Mouse (Mus musculus) hindbrain, embryonic 16.5 days (tissue): ENCODE data around the gene Plekho2. TPM values are rescaled to one million over a fixed set of nuclear protein-coding genes. Genes with fewer than 3 reads are reported as not detected.

Experiments used
- ATAC-seq: fragments of 200-750 bp; cut with Nextera tagmentation; 2 replicates; pipeline ENCODE4 v1.8.0; 2017; ENCODE audit warnings: moderate TSS enrichment, moderate library complexity
- H3K27ac ChIP-seq: fragments of 300-500 bp; sonication (generic); 2 replicates; pipeline ENCODE4 v1.5.1; 2014; ENCODE audit warnings: low read depth, mild to moderate bottlenecking, control low read depth, low read length, moderate library complexity
- H3K27me3 ChIP-seq: fragments of 300-500 bp; sonication (generic); replicated peaks from 2 replicates; pipeline ENCODE4 v1.6.1; 2014; ENCODE audit warnings: low read length; ENCODE audit not compliant: control insufficient read depth, insufficient read depth
- H3K36me3 ChIP-seq: fragments of 300-500 bp; sonication (generic); 2 replicates; pipeline ENCODE4 v1.6.1; 2014; ENCODE audit warnings: mild to moderate bottlenecking, low read length, moderate library complexity, mixed read lengths; ENCODE audit not compliant: control insufficient read depth, insufficient read depth
- H3K4me1 ChIP-seq: fragments of 300-500 bp; sonication (generic); 2 replicates; pipeline ENCODE4 v1.6.1; 2014; ENCODE audit warnings: low read depth, low read length; ENCODE audit not compliant: control insufficient read depth, insufficient read depth
- H3K4me2 ChIP-seq: fragments of 300-500 bp; sonication (generic); 2 replicates; pipeline ENCODE4 v1.6.1; 2014; ENCODE audit warnings: mild to moderate bottlenecking, low read length, control low read depth, moderate library complexity
- H3K4me3 ChIP-seq: fragments of 300-500 bp; sonication (generic); 2 replicates; pipeline ENCODE4 v1.5.1; 2014; ENCODE audit warnings: mild to moderate bottlenecking, low read length, control low read depth, moderate library complexity
- H3K9ac ChIP-seq: fragments of 300-500 bp; sonication (generic); 2 replicates; pipeline ENCODE4 v1.6.1; 2014; ENCODE audit warnings: low read depth, mild to moderate bottlenecking, control low read depth, low read length, moderate library complexity
- H3K9me3 ChIP-seq: fragments of 300-500 bp; sonication (generic); 2 replicates; pipeline ENCODE4 v1.6.1; 2014; ENCODE audit warnings: mild to moderate bottlenecking, low read length, moderate library complexity; ENCODE audit not compliant: control insufficient read depth
- WGBS: fragments of 180-500 bp; shearing (Covaris S2); extraction: QIAGEN DNeasy Blood & Tissue Kit; methylation state at CpG from one replicate; pipeline ENCODE4 v1.1.7; 2014; 5-methylcytosine and 5-hydroxymethylcytosine counted together
- polyA plus RNA-seq: library from polyadenylated mRNA; unstranded; fragments of >200 nt; fragmentation: Nextera tagmentation; extraction: Ambion mirVana; gene quantifications from 2 replicates; pipeline ENCODE4 v1.2.1, GENCODE M21; 2015

Gene Plekho2
- polyA plus RNA-seq, 1 experiment from 2014 or later, result 7.1 TPM

DNA sequence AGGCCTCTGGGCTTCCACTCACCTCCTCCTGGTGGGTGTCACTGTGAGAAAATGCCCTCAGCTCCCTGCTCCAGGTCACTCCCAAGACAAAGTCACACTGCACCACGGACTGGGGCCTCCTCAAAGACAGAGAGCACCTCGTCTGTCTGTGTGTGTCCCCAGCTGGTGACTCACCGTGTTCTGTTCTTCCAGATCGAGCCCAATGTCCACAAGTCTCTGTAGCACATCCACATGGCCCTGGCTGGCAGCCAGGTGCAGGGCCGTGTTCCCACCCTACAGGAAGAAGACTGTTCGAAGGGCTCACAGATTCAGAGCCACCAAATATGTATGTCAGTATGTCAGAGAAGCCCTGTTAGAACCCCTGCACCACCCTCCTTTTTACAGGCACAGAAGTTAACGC, 71.4 kb downstream of the Plekho2 start:
- Histone ChIP-seq H3K9ac (no peak overlapping the region), H3K4me2 (no peak overlapping the region), H3K27me3 (no peaks in the 10 kb centered on the region), H3K27ac (no peak overlapping the region), H3K9me3 (no peaks in the 10 kb centered on the region), H3K4me3 (no peak overlapping the region), H3K36me3 (no peaks in the 10 kb centered on the region), H3K4me1 (no peaks in the 10 kb centered on the region)
- WGBS, result 68% methylated on average over 7 of the region's 7 CpGs
- no peak for ATAC-seq

DNA sequence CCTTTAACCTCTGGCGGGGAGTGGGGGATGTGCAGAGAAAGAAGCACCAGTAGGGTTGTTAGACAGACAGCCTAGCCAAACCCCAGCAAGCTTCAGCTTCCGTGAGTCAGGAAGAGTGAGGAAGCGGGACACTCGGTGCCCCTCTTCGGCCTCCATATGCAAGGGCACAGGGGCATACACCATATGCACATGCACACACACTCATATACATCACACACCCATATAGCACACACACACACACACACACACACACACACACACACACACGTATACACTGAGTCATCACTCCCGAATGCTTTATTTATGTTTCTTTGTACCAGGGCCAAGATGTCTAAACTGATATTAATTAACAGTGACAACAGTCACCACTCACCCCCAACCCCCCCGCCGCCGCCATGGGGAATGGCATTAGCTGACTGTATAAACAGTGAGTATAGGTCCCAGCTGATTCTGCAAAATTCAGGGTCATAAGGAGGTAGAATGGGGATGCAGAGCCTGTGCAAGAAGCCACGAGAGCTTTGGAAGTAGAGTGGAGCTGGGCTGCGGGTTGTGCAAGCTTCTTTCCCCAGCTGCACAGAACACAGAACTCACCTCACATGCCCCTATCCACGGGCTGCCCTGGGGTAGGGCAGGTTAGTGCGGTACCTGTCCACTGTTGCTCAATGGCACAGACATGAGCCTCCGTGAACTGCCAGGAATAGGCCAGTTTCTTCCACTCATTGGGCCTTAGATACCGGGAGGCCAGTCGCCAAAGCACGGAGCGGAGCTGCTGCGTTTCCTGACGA, 76.9 kb downstream of the Plekho2 start:
- no peak overlapping the region for H3K9ac ChIP-seq
- 82% methylated on average over 21 of the region's 21 CpGs for WGBS

More for the DNA sequence above, 76.9 kb downstream of the Plekho2 start:
- H3K4me3 ChIP-seq, result no peak overlapping the region
- H3K27ac ChIP-seq, result no peak overlapping the region
- no peak overlapping the region for H3K4me2 ChIP-seq
- ATAC-seq, result no peak
- H3K9me3 ChIP-seq, result no peaks in the 10 kb centered on the region
- no peaks in the 10 kb centered on the region for H3K4me1 ChIP-seq
- H3K27me3 ChIP-seq, result no peaks in the 10 kb centered on the region
- no peaks in the 10 kb centered on the region for H3K36me3 ChIP-seq

Other genes starting within 250 kb of the Plekho2 start
- gene Pdcd7, start 233.9 kb downstream of the Plekho2 start, polyA plus RNA-seq, result 4.0 and 6.7 TPM in 2 replicates
- 2.5 and 3.0 TPM in 2 replicates for gene Ubap1l, start 219.0 kb downstream of the Plekho2 start, polyA plus RNA-seq
- 0.55 and 0.78 TPM in 2 replicates for gene Kbtbd13, start 188.4 kb downstream of the Plekho2 start, polyA plus RNA-seq
- 7.7 and 8.1 TPM in 2 replicates for gene Rasl12, start 181.5 kb downstream of the Plekho2 start, polyA plus RNA-seq
- not detected in 2 replicates for gene Slc51b, start 157.1 kb downstream of the Plekho2 start, polyA plus RNA-seq
- 22.8 and 24.0 TPM in 2 replicates for gene Mtfmt, start 144.3 kb downstream of the Plekho2 start, polyA plus RNA-seq
- 107 TPM in 2 replicates for gene Spg21, start 119.1 kb downstream of the Plekho2 start, polyA plus RNA-seq
- 1.1 and 1.2 TPM in 2 replicates for gene Ankdd1a, start 59.8 kb downstream of the Plekho2 start, polyA plus RNA-seq
- gene Pif1, start 7.1 kb upstream of the Plekho2 start, polyA plus RNA-seq, result 3.2 and 4.3 TPM in 2 replicates
- 4.6 and 4.7 TPM in 2 replicates for gene Rbpms2, start 49.6 kb upstream of the Plekho2 start, polyA plus RNA-seq
- 419 and 449 TPM in 2 replicates for gene Oaz2, start 88.0 kb upstream of the Plekho2 start, polyA plus RNA-seq
- gene Zfp609, start 247.5 kb upstream of the Plekho2 start, polyA plus RNA-seq, result 5.0 and 5.4 TPM in 2 replicates